Mouse (Mus musculus): ENCODE results near the gene Chst3.
"Not testable (repeated sequence)": the region's sequence is repeated elsewhere in the genome, so short reads cannot be mapped to it uniquely, and the experiment has no call there.

Chst3 gene

GRCm38 (mm10) chr10:60196971-60197370 is 22.1 kb downstream of the Chst3 start:
- DNase-seq: no peak

GRCm38 (mm10) chr10:60195087-60195486 is 24.0 kb downstream of the Chst3 start:
- no peak for DNase-seq

GRCm38 (mm10) chr10:60193532-60194423 is 25.3 kb downstream of the Chst3 start:
- DNase-seq: peak in 1 of 2 experiments; percentile 47

- DNase-seq: peak; percentile 72 to 81
Measured at GRCm38 (mm10) chr10:60191796-60192195, 27.3 kb downstream of the Chst3 start.

- no peak for DNase-seq
Measured at GRCm38 (mm10) chr10:60189534-60190186, 29.4 kb downstream of the Chst3 start.

GRCm38 (mm10) chr10:60186191-60186945 is 32.7 kb downstream of the Chst3 start:
- no peak for DNase-seq

GRCm38 (mm10) chr10:60185023-60185709 is 33.9 kb downstream of the Chst3 start:
- DNase-seq: no peak

- not testable (repeated sequence) for DNase-seq
Measured at GRCm38 (mm10) chr10:60175306-60175705, 43.8 kb downstream of the Chst3 start.

GRCm38 (mm10) chr10:60174506-60174905 is 44.6 kb downstream of the Chst3 start:
- DNase-seq: no peak

GRCm38 (mm10) chr10:60173035-60173434 is 46.0 kb downstream of the Chst3 start:
- no peak for DNase-seq

- DNase-seq: no peak
Measured at GRCm38 (mm10) chr10:60172306-60172705, 46.8 kb downstream of the Chst3 start.

- no peak for DNase-seq
Measured at GRCm38 (mm10) chr10:60171368-60171767, 47.7 kb downstream of the Chst3 start.

GRCm38 (mm10) chr10:60170326-60171089 is 48.6 kb downstream of the Chst3 start:
- no peak for DNase-seq

GRCm38 (mm10) chr10:60168960-60169359 is 50.1 kb downstream of the Chst3 start:
- no peak for DNase-seq

- peak; percentile 42 to 67 for DNase-seq
Measured at GRCm38 (mm10) chr10:60168306-60168705, 50.8 kb downstream of the Chst3 start.

- DNase-seq: no peak
Measured at GRCm38 (mm10) chr10:60166068-60166467, 53.0 kb downstream of the Chst3 start.

- DNase-seq: no peak
Measured at GRCm38 (mm10) chr10:60164869-60165268, 54.2 kb downstream of the Chst3 start.

GRCm38 (mm10) chr10:60162973-60163255 is 56.1 kb downstream of the Chst3 start:
- DNase-seq: no peak

GRCm38 (mm10) chr10:60162184-60162972 is 56.7 kb downstream of the Chst3 start:
- not testable (repeated sequence) for DNase-seq

- DNase-seq: not testable (repeated sequence)
Measured at GRCm38 (mm10) chr10:60161397-60161796, 57.7 kb downstream of the Chst3 start.

- no peak for DNase-seq
Measured at GRCm38 (mm10) chr10:60158144-60158543, 60.9 kb downstream of the Chst3 start.
